Mouse (Mus musculus): ENCODE data around the gene Cecr2.
A peak's percentile ranks its signal among the peaks of the same experiment; 100 is the strongest.

GRCm38 (mm10) chr6:120715227-120715626 is 49.1 kb downstream of the Cecr2 start:
- TF ChIP-seq EP300 (IDR thresholded peaks at IDR 0.05; ENCODE audit: low read depth) (no peak), CTCF (IDR thresholded peaks at IDR 0.05; ENCODE audit: low read depth) (peak; percentile 22; the same call in 1 of the 2 replicates)

Measured in liver, postnatal 0 days (tissue).